Mouse (Mus musculus): ENCODE data around the gene Dclk2.

Dclk2 gene

DNA sequence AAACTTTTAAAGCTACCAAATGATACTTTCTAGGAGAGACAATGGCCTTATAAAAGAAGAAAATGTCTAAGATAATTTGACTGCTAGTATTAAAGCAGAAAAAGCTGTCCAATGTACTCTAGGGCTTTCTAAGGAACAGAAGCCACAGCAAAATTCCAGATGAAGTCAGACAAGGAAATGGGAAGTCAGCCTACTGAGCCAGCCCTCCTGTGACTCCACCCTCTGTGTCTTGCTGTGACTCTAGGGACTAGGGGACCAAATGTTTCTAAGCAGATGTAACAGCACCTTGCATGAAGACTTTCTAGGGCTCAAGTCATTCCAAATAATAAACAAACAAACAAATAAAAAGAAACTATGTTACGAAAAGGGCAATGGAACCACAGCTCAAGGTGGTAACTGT is 75.1 kb downstream of the Dclk2 start:
- in situ Hi-C loops (cut with MboI, MseI): loop anchor here (25.0 kb wide), 1 partner anchor 692 kb away; the partner anchor contains the start of gene Etv3

DNA sequence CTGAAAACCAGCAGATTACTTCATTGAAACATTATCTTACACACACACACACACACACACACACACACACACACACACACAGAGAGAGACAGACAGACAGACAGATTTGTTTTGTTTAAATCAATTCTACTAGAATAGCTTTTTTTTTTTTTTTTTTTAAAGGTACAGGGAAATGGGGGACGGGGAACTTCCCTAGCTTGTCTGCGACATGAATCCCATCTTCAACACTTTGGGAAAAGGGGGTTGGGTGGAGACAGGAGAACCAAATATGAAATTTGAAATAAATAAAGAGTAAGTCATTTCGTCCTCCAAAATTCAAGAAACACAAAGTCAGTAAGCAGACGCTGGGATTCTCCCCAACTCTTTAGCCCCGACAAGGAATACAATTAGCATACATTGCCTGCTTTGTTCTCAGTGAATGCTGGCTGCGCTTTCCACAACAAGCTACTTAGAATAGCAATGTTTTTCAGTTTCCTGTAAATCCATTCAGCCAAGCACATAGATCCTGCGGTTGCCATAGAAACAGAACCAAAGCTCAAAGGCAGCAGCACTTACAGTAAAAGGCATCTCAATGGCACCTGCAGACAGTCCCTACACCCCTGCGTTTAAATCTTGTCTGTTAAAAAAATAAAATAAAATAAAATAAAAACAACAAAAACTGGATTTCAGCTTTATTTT is 75.7 kb downstream of the Dclk2 start:
- in situ Hi-C loops (cut with MboI, MseI): loop anchor here (25.0 kb wide), 1 partner anchor 692 kb away; the partner anchor contains the start of gene Etv3

DNA sequence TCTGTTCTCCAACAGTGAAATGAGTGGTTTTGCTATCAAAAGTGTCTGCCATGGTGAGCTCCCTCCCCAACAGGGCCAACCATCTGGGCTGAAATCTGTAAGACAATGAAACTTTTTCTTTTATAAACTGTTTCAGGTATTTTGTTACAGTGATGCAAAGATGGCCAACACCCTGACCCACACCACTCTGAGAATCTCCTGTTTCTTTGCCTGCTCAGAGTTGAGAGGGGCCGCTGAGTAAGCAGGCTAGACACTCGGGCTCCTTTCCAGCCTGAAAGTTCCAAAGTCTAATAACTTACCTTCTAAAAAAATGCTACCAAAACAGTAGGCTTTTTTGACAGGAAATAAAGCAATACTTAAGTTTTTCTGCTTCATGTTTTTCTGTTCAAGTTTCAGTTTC is 78.2 kb downstream of the Dclk2 start:
- in situ Hi-C loops (cut with MboI, MseI): loop anchor here (25.0 kb wide), 1 partner anchor 695 kb away; the partner anchor contains the start of gene Etv3

DNA sequence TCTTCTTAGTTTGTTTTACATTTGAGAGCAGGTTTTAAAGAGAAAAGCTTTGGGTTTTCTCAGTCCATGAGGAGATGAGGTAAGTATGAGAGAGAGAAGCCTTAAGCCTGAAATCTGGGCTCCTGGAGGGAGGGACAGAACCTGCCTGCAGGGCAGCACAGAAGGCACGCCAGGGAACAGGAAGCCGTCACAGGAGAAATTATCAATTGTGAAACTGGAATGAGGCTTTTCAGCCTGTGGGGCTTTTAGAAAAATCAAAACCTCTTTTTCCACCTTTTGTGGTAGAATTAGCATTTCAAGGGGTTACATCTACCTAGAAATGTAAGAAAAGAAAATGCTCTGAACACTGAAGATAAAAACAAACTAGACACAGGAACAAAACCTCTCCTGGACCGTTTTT is 81.0 kb downstream of the Dclk2 start:
- in situ Hi-C loops (cut with MboI, MseI): loop anchor here (25.0 kb wide), 1 partner anchor 698 kb away; the partner anchor contains the start of gene Etv3

DNA sequence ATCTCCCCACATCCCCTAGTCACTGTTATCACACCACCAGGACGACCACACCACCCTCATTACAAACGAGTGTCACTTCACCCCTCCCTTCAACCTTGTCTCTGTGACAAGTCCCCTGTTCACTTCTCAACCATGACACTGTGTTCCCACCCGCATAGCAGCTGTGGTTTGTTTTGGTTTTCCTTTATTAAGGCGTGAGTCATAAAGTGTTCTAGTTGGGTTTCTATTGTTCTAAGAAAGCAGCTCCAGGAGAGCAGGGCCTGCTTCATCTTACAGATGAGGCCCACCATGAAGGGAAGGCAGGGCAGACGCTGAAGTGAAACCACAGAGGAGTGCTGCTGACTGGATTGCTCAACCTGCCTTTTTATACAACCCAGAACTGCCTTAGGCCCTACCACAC is 83.3 kb downstream of the Dclk2 start:
- in situ Hi-C loops (cut with MboI, MseI): loop anchor here (25.0 kb wide), 1 partner anchor 700 kb away; the partner anchor contains the start of gene Etv3

DNA sequence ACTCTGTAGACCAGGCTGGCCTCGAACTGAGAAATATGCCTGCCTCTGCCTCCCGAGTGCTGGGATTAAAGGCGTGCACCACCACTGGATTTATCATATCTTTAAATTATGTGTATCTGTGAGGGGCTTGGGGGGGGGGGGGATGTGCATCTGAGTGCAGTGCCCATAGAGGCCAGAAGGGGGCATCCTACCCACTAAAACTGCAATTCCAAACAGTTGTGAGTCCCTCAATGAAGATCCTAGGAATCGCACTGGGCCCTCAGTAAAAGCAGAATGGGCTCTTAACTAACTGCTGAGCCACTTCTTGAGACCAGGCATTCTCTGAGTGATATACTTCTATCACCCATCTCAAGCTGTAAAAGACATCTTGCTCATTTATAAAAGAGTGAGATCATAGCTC is 85.5 kb downstream of the Dclk2 start:
- in situ Hi-C loops (cut with MboI, MseI): loop anchor here (25.0 kb wide), 1 partner anchor 702 kb away; the partner anchor contains the start of gene Etv3

DNA sequence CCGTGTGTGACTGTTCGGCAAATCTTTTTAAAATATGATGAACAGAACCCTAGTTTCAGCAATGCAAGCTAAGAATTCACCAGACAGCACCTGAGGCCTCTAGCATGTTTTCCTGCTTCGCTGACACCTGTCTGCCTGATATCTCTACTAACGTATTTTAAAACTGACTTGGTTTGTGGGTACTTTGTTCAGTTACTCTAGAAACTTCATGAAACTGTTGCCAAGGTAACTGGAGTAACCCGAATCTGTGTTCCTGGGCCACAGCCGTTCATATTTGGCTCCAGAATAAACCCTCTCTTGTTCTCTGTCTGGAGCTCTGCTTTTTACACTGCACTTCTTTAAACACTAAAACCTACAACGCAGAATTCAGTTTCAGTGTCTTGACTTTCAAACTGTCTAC is 86.3 kb downstream of the Dclk2 start:
- in situ Hi-C loops (cut with MboI, MseI): loop anchor here (25.0 kb wide), 1 partner anchor 703 kb away; the partner anchor contains the start of gene Etv3

DNA sequence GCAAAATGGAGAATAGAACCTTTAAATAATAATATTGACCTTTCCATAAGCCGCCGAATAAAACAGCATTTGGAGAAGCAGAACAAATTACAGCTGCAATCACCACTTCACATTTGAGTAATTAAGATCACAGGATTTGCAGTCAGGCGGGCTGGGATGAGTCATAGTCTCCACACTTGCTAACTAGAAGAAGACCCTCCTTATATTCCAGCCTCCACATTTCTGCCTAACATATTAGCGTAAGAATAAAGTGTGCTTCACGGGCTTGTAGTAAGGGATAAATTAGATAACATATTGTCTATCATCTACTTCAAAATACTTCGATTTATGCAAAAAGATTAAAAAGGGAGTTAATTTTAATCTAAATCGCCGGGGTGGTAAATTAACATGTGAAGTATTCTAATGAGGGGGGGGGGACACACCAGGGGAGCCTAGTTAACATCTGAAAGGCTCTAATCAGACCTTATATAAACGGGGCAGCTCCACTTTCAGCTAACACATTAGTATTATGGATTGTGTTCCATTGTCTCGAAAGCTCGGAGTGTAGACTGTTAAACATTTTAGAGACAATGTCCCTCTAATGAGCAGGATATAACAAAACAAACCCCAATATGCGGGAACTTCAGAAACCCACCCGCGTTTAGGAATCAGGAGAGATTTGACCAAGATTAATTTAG is 87.9 kb downstream of the Dclk2 start:
- in situ Hi-C loops (cut with MboI, MseI): loop anchor here (25.0 kb wide), 1 partner anchor 705 kb away; the partner anchor contains the start of gene Etv3

DNA sequence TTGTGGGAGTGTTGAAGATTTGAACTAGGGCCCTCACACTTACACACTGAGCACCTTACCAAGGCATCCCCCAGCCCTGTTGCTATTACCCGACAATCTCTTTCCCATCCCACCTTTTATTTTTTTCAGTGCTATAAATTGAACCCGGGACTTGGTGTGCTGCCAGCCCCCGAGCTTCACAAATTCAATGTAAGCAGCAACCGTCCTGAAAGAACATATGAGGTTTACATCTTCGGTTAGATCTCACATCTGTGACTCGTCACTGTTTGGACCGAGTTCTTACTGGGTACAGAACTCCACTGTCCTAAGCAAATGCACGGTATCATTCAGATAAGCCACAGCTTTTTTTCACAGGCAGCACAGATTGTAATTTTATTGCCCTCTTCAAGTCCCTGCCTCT is 88.5 kb downstream of the Dclk2 start:
- in situ Hi-C loops (cut with MboI, MseI): loop anchor here (25.0 kb wide), 1 partner anchor 705 kb away; the partner anchor contains the start of gene Etv3

DNA sequence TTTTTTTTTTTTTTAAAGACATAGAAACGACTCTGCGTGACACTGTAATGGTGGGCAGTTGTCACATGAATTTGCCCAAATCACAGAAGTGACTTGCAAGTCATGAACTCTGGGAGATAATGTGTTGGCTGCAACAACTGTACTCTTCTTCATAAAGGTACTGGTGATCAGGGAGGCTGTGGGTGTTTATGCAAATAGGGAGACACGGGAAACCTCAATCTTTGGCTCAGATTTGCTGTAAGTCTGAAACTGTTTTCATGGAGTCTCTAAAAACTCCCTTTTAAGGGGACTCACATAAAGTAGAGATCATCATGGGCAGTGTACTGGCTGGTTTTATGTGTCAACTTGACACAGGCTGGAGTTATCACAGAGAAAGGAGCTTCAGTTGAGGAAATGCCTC is 93.1 kb downstream of the Dclk2 start:
- in situ Hi-C loops (cut with MboI, MseI): loop anchor here (25.0 kb wide), 1 partner anchor 710 kb away; the partner anchor contains the start of gene Etv3

DNA sequence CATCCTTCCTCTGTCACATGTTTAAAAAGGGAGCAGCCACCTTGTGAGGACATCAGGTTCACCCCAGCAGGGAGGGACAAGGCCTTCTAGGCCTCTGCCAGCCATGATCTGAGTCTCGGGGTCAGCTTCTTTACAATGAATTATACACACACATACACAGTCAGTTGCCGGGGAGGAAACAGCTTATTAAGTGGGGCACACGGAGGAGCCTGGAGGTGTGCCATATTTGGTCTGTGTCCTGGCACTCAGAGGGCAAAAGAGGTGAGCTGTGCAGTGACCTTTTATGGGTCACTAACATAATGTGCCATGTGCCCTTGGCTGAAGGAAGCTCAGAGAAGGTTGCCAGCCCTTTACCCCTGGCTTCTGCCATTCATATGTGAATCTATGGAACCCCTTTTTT is 99.3 kb downstream of the Dclk2 start:
- in situ Hi-C loops (cut with MboI, MseI): no loop called here

DNA sequence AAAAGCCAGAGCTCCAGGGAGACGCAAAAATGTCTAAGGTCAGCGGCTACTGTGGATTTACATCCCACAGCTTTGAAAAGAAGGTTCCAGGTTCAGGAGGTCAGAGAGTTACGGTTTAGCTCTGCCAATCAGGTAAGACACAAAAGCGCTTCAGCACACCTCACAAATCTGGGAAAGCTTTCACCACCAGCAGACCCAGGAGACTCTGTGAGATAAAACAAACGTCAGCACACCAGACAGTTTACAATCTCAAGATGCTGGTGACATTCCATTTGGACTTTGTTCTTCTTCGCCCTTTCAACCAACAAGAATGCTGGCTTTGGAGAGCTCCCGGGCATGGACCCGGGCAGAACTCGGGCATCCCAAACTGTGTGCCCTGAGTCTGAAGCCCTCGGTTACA is 100.3 kb downstream of the Dclk2 start:
- in situ Hi-C loops (cut with MboI, MseI): no loop called here

DNA sequence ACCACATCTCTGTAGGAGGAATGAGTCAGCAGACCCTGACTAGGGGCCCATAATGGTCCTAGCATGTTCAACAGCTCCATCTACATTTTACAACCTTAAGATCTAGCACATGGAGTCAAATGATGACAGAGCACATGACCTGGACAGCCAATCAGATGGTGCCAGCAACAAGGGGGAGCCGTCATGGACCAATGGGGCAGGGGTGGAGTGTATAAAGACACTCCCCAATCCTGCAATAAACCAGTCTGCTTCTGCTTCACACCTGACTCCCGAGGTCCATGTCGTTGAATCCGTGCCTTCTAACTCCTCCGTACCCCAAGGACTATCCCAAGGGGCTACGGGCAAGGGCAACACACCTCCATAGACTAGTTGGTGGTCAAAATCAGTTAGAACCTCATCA is 101.3 kb downstream of the Dclk2 start:
- in situ Hi-C loops (cut with MboI, MseI): no loop called here

DNA sequence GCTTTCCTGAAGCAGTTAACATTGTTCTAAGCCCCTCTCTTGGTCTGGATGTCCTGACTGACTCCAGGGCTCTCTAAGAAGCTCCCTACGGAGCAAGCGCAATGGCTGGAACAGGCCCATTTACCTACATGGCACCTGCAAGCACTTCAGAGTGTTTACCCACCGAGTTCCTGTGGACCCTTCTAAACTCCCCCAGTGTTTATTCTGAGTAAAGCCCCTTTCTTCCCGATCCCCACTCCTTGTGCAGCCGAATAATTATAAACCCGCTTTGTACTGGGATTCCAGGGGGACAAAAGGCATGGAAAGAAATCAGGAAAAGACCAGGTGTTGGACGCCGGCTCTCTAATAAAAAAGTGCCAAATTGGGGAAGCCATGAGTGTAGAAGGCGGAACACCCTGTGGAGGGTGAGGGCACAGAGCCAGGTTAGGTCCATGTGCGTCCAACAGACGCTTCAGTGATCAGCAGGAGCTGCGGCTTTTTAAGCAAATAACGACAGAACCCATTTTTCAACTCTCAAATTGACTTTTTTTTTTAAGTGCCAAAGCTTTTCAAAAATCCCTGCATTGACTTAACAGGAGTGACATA is 102.6 kb downstream of the Dclk2 start:
- in situ Hi-C loops (cut with MboI, MseI): no loop called here

DNA sequence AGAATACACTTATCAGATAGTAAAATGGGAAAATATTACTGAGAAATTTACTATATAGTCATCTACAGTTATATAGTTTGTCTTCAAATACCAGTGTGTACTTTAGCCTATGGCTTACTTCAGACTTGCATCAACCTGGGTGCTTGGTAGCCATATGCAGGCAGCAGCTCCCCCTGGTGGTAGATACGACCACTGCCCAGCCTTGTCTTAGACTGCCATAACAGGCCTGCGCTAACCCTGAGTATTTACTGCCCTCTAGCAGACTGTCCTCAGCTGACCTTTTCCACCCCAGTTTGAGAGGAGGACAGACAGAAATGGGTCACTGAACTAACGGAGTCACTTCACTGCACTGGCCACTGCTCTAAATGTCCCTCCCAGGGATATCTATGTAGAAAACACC is 108.0 kb downstream of the Dclk2 start:
- in situ Hi-C loops (cut with MboI, MseI): no loop called here

DNA sequence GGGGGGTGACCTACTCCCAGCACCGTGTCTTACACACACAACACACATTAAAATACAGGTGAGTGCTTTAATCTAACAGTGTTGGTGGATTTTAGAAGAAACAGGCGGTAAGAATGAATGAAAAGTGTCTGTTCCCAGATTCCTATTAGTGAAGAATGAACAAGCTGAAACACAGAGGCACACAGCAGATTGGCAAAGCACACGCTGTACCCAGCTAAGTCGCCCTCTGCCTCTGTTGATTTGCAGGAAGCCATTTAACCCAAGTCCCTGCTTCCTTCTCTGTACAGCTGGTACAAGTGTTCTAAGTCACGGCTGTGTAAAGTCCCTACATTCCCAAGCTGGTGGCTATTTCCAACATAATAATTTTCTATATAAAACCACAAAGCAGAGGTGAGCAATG is 109.7 kb downstream of the Dclk2 start:
- in situ Hi-C loops (cut with MboI, MseI): no loop called here

DNA sequence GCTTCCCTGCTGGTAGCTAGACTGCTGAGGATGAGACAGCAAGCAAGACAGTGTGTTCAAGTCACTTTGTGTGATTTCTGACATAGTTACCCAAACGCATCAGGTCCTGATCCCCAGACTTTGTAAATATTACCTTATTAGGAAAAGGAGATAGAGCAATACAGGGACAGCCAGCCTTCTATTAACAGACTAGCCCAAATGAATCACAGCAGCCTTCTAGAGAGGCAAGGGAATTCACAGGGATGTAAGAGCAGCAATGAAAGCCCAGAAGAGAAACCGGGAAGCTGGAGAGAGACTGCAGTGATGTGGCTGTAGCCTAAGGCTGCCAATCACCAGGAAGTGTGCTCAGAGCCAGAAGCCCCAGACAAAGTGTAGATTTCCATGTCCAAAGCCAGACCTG is 111.0 kb downstream of the Dclk2 start:
- in situ Hi-C loops (cut with MboI, MseI): no loop called here

DNA sequence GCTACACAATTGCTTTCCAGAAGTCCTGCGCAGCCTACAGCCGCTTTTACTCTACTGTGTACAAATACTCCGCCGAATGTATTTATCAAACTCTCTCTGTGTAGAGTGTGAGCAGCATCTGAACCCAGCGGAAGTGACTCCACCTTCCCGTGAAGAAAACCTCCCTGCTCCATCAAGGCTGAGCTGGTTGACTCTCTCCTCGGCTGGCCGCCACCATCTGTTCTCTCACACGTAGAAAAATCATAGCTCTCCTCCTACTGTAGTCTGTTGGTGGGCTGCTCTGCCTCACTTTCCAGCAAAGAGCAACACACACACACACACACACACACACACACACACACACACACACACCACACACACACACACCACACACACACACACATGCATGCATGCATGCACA is 111.5 kb downstream of the Dclk2 start:
- in situ Hi-C loops (cut with MboI, MseI): no loop called here

DNA sequence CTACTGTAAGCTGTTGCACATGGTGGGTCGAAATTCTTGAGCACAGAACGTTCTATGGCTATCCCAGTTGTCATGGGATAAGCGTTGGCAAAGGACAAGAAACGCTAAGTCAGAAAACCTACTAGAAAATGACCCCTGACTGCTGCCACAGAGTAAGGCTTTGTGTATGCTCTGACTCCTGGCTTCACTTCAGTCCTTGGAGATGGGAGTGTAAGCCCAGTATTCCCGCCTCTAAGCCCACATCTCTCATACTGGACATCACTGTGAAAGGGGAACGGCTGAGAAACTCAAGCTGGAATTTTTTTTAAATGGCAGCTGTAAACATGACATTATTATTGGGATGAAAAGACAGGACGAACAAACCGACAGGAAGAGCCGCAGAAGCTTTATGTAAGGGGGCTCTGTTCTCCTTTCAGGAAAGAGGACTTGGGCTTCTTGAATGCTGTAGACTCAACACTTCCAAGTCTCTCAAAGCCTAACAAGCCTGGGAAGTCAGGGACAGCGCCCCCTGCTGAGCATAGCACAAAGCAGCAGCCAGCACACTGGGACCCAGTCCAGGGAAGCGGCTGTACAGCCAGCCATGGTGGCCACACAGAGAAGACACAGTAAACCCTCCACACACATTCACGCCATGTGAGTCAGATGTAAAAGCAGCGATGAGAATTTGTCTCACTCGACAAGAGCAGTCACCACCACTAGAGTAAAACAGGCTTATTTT is 112.7 kb downstream of the Dclk2 start:
- in situ Hi-C loops (cut with MboI, MseI): no loop called here

DNA sequence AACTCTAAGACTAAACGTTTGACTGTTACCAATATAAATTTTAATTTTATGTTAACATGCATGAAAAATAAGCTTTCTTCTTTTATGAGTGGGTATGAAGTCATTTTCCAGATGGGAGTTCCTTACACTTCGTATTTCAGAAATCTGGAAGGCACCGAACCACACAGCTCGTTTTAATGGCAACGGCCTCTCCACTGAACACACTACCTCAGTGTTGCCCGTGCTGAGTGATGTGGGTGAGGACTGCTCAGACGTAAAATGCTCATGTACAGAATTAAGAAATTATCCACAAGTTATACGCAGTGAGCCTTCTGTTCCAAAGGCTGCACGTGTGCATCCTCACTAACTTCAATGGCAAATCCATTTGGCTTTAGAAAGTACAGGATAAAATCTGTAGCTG is 113.8 kb downstream of the Dclk2 start:
- in situ Hi-C loops (cut with MboI, MseI): no loop called here

DNA sequence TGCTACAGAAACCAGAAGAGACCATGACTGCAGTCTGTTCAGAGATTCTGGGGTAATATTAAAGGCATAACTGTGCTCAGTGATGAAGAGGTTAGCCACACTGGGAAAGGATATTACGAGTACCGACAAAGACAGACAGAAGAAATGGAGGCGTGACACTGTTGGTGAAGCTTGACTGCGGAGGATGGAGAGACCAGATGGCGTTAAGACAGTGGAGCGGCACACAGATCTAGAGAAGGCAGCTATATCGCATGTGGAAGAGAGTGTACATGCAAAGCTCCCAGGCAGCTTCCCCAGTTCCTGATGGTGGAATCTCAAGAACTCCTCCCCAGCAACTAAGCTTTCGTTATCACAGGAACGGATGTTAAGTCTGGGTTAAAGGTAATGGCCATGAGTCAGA is 116.4 kb downstream of the Dclk2 start:
- in situ Hi-C loops (cut with MboI, MseI): no loop called here

DNA sequence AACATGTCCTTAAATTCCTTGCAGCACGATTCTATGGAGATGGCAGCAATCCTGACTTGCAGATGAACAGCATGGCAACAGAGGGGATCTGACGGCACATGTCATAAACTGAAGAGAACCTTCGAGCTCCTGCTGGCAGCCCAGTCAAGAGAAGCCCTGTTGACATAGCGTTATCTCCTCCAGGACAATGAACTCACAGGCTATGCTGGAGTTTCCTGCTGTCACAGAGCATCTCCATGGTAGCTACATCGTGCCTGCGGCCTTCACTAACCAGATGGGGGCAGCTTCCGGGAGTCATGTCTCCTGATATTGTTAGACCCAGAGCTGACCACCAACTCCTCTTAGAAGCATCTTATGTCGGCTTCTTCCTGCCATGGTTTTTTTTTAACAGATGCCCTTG is 117.8 kb downstream of the Dclk2 start:
- in situ Hi-C loops (cut with MboI, MseI): no loop called here

All from regulatory T cell (primary cell).